Mouse (Mus musculus) testis, adult 2 months (tissue): ENCODE results near the gene Ptprcap. TPM values are rescaled to one million over a fixed set of nuclear protein-coding genes. Genes with fewer than 3 reads are reported as not detected.
A peak's percentile ranks its signal among the peaks of the same experiment; 100 is the strongest.

Experiments
- H3K27ac ChIP-seq: fragments of 200-500 bp; 2 replicates; pipeline ENCODE4 v1.5.1; 2012; ENCODE audit warnings: low read depth, low read length; ENCODE audit not compliant: control insufficient read depth, insufficient read depth
- H3K27me3 ChIP-seq: fragments of 200-500 bp; 2 replicates; pipeline ENCODE4 v1.6.1; 2012; ENCODE audit warnings: mild to moderate bottlenecking, low read length, moderate library complexity; ENCODE audit not compliant: control insufficient read depth, insufficient read depth
- H3K36me3 ChIP-seq: fragments of 200-500 bp; 2 replicates; pipeline ENCODE4 v1.6.1; 2012; ENCODE audit warnings: mild to moderate bottlenecking, low read length; ENCODE audit not compliant: control insufficient read depth, insufficient read depth
- H3K4me1 ChIP-seq: fragments of 200-500 bp; 2 replicates; pipeline ENCODE4 v1.6.1; 2012; ENCODE audit warnings: low read length; ENCODE audit not compliant: control insufficient read depth, insufficient read depth
- H3K4me3 ChIP-seq: fragments of 200-500 bp; 2 replicates; pipeline ENCODE4 v1.5.1; 2012; ENCODE audit warnings: low read depth, mild to moderate bottlenecking, low read length, moderate library complexity, mixed read lengths; ENCODE audit not compliant: control insufficient read depth
- CTCF ChIP-seq: fragments of 200-500 bp; IDR thresholded peaks from 2 replicates; pipeline ENCODE4 v1.5.1; 2012; ENCODE audit warnings: low read depth, mild to moderate bottlenecking, inconsistent platforms, low read length, moderate library complexity; ENCODE audit not compliant: control insufficient read depth, insufficient read depth, insufficient replicate concordance
- POLR2A ChIP-seq: fragments of 200-500 bp; IDR thresholded peaks from 2 replicates; pipeline ENCODE4 v1.6.1; 2012; ENCODE audit warnings: low read depth, mild to moderate bottlenecking, inconsistent platforms, low read length, moderate library complexity; ENCODE audit not compliant: control insufficient read depth
- polyA plus RNA-seq: library from polyadenylated mRNA; depleted of rRNA; stranded (reverse); fragments of >200 nt; gene quantifications from 2 replicates; pipeline ENCODE4 v1.2.3, GENCODE M21; 2012

The Ptprcap gene
- polyA plus RNA-seq, 1 experiment = 0.65 TPM

DNA sequence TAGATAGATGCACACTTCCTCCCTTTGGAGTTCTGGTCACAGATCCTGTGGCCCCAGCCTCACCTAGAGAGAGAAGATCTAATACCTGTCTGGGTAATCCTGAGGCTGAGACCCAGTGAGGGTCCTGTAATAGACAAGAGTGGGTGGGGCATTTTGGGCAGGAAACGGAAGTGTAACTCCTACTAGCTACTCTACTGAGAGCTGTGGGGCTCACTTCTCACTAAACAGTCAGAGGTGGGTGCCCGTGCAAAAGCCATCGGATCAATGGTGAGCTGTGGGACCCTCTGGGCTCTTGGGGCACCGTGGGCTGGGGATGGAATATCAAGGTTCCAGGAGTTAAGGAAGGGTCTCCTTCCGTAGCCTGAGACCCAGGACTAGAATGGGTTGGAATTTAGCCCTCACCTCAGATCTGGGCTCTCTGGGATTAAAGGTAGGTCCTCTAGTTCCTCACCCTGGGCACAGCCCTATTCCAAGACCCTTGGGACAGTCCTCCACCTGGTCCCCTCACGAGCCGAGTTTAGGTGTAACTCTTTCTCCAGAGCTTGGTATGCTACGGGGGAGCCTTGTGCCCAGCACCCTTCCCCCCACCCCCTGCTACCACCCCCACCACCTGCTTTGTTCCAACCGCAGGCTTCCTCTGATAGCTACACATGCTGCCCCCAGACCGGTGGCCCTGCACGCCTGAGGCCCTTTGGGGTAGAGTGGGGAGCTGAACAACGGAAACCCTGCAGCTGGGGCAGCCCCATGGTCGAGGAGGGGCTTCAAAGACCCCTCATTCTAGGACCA, 1.2 kb downstream of the Ptprcap start:
- Histone ChIP-seq H3K27me3 (no peaks in the 10 kb centered on the region), H3K36me3 (no peaks in the 10 kb centered on the region), H3K4me3 (no peak overlapping the region), H3K27ac (no peak overlapping the region), H3K4me1 (peaks cover 3% of the 10 kb centered on the region; the same call in 1 of the 2 replicates)
- TF ChIP-seq CTCF = no peak
- no peak for TF ChIP-seq POLR2A

DNA sequence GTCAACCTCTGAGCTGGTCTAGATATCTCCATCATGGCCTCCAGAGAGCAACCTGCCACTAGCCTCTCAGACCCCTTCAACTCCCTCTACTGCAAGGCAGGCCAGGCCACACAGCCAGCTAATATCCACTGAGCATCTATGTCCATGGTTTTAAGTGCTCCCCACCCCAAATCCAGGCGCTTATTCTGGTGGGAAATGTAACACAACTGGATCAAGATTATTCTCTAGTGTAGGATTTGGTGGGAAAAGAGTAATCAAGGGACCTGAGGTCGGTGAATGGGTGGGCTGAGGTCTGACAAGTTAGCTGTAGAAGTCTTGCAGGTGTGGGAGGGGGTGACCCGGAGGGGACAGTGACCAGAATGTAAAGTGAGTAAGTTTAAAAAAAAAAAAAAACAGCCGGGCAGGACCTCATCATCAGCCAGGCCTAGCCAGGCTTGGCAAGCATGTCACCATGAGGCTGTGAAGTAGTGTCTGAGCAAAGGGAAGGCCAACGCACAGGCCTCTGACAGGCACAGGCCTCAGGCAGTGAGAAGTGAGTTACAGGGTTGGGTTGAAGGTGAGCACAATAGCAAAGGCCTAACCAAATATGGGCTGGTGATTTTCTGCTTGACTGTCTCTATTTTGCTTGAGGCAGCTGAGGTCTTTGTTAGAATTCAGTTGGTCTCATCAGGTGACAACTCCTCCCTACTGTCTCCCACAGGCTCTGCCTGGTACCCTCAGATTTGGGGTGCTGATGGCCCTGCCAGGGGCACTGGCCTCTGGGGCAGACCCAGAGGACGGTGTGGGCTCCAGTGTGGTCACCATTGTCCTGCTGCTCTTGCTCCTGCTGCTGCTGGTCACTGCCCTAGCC, 2.0 kb downstream of the Ptprcap start:
- H3K4me3 ChIP-seq = no peak overlapping the region
- no peaks in the 10 kb centered on the region for H3K36me3 ChIP-seq
- no peaks in the 10 kb centered on the region for H3K4me1 ChIP-seq
- no peak for TF ChIP-seq CTCF
- TF ChIP-seq POLR2A = no peak
- H3K27me3 ChIP-seq = no peaks in the 10 kb centered on the region
- no peak overlapping the region for H3K27ac ChIP-seq

DNA sequence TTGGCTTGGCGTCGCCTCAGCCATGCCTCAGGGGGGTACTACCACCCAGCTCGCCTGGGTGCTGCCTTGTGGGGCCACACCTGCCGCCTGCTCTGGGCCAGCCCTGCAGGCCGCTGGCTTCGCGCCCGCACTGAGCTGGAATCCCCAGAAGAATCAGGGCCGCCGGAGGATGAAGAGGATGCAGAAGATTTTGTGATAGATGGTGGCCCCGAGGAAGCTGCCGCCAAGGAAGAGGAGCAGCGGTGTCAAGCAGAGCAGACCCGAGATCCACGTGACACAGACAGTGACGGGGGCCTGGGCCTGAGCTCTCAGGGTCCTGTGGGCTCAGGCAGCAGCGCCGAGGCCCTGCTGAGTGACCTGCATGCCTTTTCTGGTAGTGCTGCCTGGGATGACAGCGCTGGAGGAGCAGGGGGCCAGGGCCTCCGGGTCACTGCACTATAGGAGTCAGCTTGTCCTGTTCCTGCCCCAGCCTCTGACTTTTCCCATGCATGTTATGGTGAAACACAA, 2.7 kb downstream of the Ptprcap start:
- H3K4me3 ChIP-seq = no peak overlapping the region
- no peak for TF ChIP-seq CTCF
- TF ChIP-seq POLR2A = no peak
- no peak overlapping the region for H3K27ac ChIP-seq
- H3K4me1 ChIP-seq = no peaks in the 10 kb centered on the region
- H3K27me3 ChIP-seq = no peaks in the 10 kb centered on the region
- H3K36me3 ChIP-seq = no peaks in the 10 kb centered on the region

DNA sequence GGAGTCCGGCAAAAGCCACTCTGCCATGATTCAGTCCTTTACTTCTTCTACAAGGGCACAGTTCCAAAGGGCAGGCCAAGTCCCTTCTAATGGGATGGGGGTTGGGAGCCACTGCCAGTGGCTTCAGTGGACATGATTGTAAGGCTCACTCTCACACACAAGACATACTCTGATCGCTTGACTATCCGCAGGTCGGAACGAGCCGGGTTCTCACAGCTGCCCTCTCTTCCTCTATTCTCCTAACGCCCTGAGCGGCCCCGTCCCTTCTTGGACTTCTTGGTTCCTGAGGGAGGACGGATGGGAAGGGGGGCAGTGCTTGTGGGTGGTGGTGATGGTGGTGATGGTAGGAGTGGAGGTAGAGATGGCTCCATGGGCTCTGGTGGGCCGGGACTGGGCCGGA, 3.4 kb downstream of the Ptprcap start:
- Histone ChIP-seq H3K27ac (no peak overlapping the region), H3K4me1 (no peaks in the 10 kb centered on the region), H3K4me3 (no peak overlapping the region), H3K27me3 (no peaks in the 10 kb centered on the region), H3K36me3 (no peaks in the 10 kb centered on the region)
- TF ChIP-seq POLR2A (no peak), CTCF (no peak)

DNA sequence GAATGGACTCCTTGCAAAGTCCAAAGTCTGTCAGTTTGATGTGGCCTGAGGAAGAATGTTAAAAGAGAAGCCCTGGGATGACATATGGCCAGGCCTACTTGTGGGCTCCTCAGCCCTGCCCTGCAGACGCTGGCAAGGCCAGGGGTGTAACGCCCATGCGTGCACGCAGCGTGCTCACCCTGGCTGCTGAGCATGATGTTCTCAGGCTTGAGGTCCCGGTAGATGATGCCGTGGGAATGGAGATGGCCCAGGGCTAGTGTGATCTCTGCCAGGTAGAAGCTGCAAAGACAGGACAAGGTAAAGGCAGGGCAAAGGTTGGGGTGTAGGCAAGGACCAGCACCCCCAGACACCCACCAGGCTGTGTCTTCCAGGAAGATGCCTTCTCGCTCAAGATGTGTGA, 5.6 kb downstream of the Ptprcap start:
- H3K4me3 ChIP-seq = no peak overlapping the region
- H3K27ac ChIP-seq = no peak overlapping the region
- H3K27me3 ChIP-seq = no peaks in the 10 kb centered on the region
- peaks cover 8% of the 10 kb centered on the region for H3K4me1 ChIP-seq
- no peak for TF ChIP-seq CTCF
- no peaks in the 10 kb centered on the region for H3K36me3 ChIP-seq

DNA sequence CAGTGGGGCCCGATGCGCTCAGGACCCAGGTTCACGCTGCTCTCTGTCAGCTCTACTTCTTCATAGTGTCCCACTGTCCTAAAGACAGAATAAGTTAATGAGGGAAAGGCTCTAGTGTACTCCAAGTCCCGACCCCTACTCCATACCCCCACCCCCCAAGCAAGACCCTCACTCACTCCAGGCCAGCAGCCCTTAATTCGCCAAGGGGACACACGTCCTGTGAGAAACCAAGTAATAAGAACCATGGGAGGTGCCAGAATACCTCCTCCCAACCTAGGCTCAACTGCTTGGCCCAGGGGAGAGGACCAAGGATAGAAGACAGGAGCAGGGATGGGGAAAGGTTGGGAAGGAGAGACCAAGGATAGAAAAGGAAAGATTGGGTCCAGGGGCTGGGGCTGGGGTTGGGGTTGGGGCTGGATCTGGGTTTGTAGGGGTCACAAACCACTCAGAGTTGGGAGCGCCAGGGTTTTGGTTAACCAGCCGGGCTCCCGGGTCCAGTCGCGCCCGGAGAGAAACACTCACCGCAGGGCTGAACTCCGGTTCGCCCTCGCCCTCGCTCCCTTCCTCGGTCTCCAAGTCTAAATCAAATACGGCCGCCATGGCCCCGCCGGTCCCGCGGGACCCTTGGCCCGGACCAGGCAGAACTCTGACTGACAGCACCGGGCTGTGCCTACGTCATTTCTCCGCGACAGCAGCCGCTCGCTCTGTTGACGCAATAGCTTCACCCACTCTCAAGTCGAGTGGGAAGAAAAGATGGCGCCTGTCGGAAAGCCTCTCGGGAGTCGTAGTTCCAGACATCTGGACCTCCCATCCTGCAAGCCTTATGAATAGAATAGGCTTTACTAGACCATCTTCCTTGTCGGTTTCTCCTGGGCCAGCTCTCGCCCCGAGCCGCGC, 9.5 kb downstream of the Ptprcap start, which contains the start of gene Rps6kb2:
Gene Rps6kb2, minus strand, starts transcription at position 709 of the 897 bp plus-strand sequence.
- Histone ChIP-seq H3K36me3 (no peaks in the 10 kb centered on the region), H3K4me3 (peak within 1 kb of the TSS; percentile 93), H3K27ac (peak within 1 kb of the TSS; percentile 33), H3K27me3 (no peaks in the 10 kb centered on the region), H3K4me1 (peaks cover 8% of the 10 kb centered on the region)
- 0 out of 2 replicates have a peak, but pooled peaks have one; percentile 6 for TF ChIP-seq CTCF
- TF ChIP-seq POLR2A = peak; percentile 63
